Mouse (Mus musculus): ENCODE results near the gene Bpifb1. TPM values are rescaled to one million over a fixed set of nuclear protein-coding genes. Genes with fewer than 3 reads are reported as not detected.

The Bpifb1 gene
- not detected in 4 replicates for total RNA-seq (2023)

GRCm38 (mm10) chr2:154190546-154191258 is at the start of gene Bpifb1:
Gene Bpifb1 (plus strand): TSS chr2:154190818.

GRCm38 (mm10) chr2:154142580-154142979 is 48.0 kb upstream of the Bpifb1 start, which contains the start of gene Bpifa1:
Gene Bpifa1 (plus strand): TSS chr2:154142880.

GRCm38 (mm10) chr2:154162307-154162706 is 28.3 kb upstream of the Bpifb1 start, which contains the start of gene Bpifa5:
Gene Bpifa5 (plus strand): TSS chr2:154162607.

GRCm38 (mm10) chr2:154223265-154223916 is 32.8 kb downstream of the Bpifb1 start, which contains the start of gene Bpifb5:
Gene Bpifb5 (plus strand): TSS chr2:154223742.

GRCm38 (mm10) chr2:154257554-154257953 is 66.9 kb downstream of the Bpifb1 start, which contains the start of gene Bpifb9a:
Gene Bpifb9a (plus strand): TSS chr2:154257854.

Other genes starting within 250 kb of the Bpifb1 start
- gene Bpifa6, start 215.9 kb upstream of the Bpifb1 start, total RNA-seq (2023) = not detected in 4 replicates
- gene Bpifa2, start 182.6 kb upstream of the Bpifb1 start, total RNA-seq (2023) = not detected in 4 replicates
- not detected in 4 replicates for gene Bpifa3, start 60.5 kb upstream of the Bpifb1 start, total RNA-seq (2023)
- gene Bpifa1, start 47.9 kb upstream of the Bpifb1 start, total RNA-seq (2023) = not detected in 4 replicates
- gene Bpifa5, start 28.2 kb upstream of the Bpifb1 start, total RNA-seq (2023) = not detected in 4 replicates
- gene Bpifb5, start 32.9 kb downstream of the Bpifb1 start, total RNA-seq (2023) = not detected in 4 replicates
- gene Bpifb9a, start 67.0 kb downstream of the Bpifb1 start, total RNA-seq (2023) = not detected in 4 replicates
- gene Bpifb9b, start 116.4 kb downstream of the Bpifb1 start, total RNA-seq (2023) = not detected in 4 replicates
- 8.5 to 14.2 TPM (median 12.6 TPM) in 4 replicates for gene Cdk5rap1, start 182.2 kb downstream of the Bpifb1 start, total RNA-seq (2023)
- gene Snta1, start 217.3 kb downstream of the Bpifb1 start, total RNA-seq (2023) = 0.46 to 0.52 TPM (median 0.50 TPM) in 3 of 4 replicates, not detected in the other
- gene Cbfa2t2, start 245.7 kb downstream of the Bpifb1 start, total RNA-seq (2023) = 33.9 to 49.6 TPM (median 43.9 TPM) in 4 replicates

All from B cell, adult 62 days (primary cell).